Mouse (Mus musculus): ENCODE measurements around the gene Ppp1r37. TPM values are rescaled to one million over a fixed set of nuclear protein-coding genes. Genes with fewer than 3 reads are reported as not detected.
"Not testable (repeated sequence)": the region's sequence is repeated elsewhere in the genome, so short reads cannot be mapped to it uniquely, and the experiment has no call there.

Gene Ppp1r37
- 104 and 109 TPM in 2 replicates for polyA plus RNA-seq (2012; rRNA removed)

- no peak for DNase-seq (ENCODE audit: low read depth)
These were observed at the start of gene Ppp1r37 for GRCm38 (mm10) chr7:19562643-19563410. Gene Ppp1r37 (minus strand): TSS chr7:19563076.

- DNase-seq (ENCODE audit: low read depth) = no peak
These were observed 48.1 kb upstream of the Ppp1r37 start for GRCm38 (mm10) chr7:19610969-19611368.

GRCm38 (mm10) chr7:19609641-19610332 lies 46.9 kb upstream of the Ppp1r37 start:
- no peak for DNase-seq (ENCODE audit: low read depth)

GRCm38 (mm10) chr7:19607291-19607690 lies 44.4 kb upstream of the Ppp1r37 start:
- DNase-seq (ENCODE audit: low read depth) = no peak

- DNase-seq (ENCODE audit: low read depth) = not testable (repeated sequence)
These were observed 41.8 kb upstream of the Ppp1r37 start for GRCm38 (mm10) chr7:19604606-19605214.

- no peak for DNase-seq (ENCODE audit: low read depth)
These were observed 41.2 kb upstream of the Ppp1r37 start, which contains the start of gene Clasrp for GRCm38 (mm10) chr7:19603849-19604605. Gene Clasrp (minus strand): TSS chr7:19604486.

- no peak for DNase-seq (ENCODE audit: low read depth)
These were observed 40.2 kb upstream of the Ppp1r37 start for GRCm38 (mm10) chr7:19603055-19603454.

- DNase-seq (ENCODE audit: low read depth) = no peak
These were observed 37.7 kb upstream of the Ppp1r37 start for GRCm38 (mm10) chr7:19600562-19600961.

GRCm38 (mm10) chr7:19593061-19593730 lies 30.3 kb upstream of the Ppp1r37 start:
- no peak for DNase-seq (ENCODE audit: low read depth)

- no peak for DNase-seq (ENCODE audit: low read depth)
These were observed 27.0 kb upstream of the Ppp1r37 start for GRCm38 (mm10) chr7:19589917-19590316.

- DNase-seq (ENCODE audit: low read depth) = no peak
These were observed 26.3 kb upstream of the Ppp1r37 start for GRCm38 (mm10) chr7:19589207-19589606.

- no peak for DNase-seq (ENCODE audit: low read depth)
These were observed 23.4 kb upstream of the Ppp1r37 start for GRCm38 (mm10) chr7:19586269-19586668.

- DNase-seq (ENCODE audit: low read depth) = no peak
These were observed 17.8 kb upstream of the Ppp1r37 start for GRCm38 (mm10) chr7:19580634-19581033.

- no peak for DNase-seq (ENCODE audit: low read depth)
These were observed 16.9 kb upstream of the Ppp1r37 start for GRCm38 (mm10) chr7:19579751-19580150.

- no peak for DNase-seq (ENCODE audit: low read depth)
These were observed 15.6 kb upstream of the Ppp1r37 start for GRCm38 (mm10) chr7:19578436-19578835.

GRCm38 (mm10) chr7:19577877-19578414 lies 15.1 kb upstream of the Ppp1r37 start:
- DNase-seq (ENCODE audit: low read depth) = no peak

GRCm38 (mm10) chr7:19577141-19577852 lies 14.4 kb upstream of the Ppp1r37 start, which contains the start of the genes Zfp296 and Gemin7:
Gene Zfp296 (plus strand): TSS chr7:19577287.
Gene Gemin7 (minus strand): TSS chr7:19577595.
- no peak for DNase-seq (ENCODE audit: low read depth)

- DNase-seq (ENCODE audit: low read depth) = no peak
These were observed 12.7 kb upstream of the Ppp1r37 start for GRCm38 (mm10) chr7:19575559-19575958.

GRCm38 (mm10) chr7:19573776-19574140 lies 10.9 kb upstream of the Ppp1r37 start:
- DNase-seq (ENCODE audit: low read depth) = no peak

Data from gonadal fat pad, adult 2 months (tissue).